Mouse (Mus musculus): ENCODE data around the gene Dntt.

Dntt gene

DNA sequence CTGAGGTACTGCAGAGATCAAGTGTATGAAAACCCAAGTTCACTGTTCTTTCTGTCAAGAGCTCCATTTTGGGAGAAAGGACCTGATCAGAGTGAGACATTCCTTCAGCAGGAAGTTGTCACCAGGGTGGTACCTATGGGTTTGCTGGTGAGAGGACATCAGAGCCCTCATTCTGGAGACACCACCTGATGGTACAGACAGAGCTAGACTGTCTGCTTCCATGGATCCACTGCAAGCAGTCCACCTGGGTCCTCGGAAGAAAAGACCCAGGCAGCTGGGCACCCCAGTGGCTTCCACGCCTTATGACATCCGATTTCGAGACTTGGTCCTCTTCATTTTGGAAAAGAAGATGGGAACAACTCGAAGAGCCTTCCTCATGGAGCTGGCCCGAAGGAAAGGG lies at the start of gene Dntt:
Dntt (plus strand) TSS at position 57 of the 400 bp plus-strand sequence.
- WGBS, result 86% methylated on average over 6 of the region's 6 CpGs

DNA sequence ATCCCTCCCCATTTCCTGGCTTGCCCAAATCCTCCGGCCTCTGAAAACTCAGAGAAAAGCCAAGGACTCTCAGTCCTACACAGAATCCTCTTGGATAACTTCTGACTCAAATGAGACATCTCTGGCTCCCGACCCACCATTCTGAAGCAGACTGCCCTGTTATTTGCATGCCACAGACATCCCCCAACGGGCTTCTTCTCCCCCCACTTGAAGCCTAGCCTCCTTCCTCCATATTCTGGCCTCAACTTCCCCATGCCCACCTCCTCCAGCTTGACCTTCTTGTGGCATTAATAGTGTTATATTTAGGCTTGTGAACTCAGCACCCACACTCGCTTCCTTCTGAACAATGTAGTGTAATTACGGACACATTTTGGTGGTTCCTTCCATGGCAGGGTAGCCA lies 48.4 kb upstream of the Dntt start:
- WGBS, result 79% methylated on average over 5 of the region's 5 CpGs

DNA sequence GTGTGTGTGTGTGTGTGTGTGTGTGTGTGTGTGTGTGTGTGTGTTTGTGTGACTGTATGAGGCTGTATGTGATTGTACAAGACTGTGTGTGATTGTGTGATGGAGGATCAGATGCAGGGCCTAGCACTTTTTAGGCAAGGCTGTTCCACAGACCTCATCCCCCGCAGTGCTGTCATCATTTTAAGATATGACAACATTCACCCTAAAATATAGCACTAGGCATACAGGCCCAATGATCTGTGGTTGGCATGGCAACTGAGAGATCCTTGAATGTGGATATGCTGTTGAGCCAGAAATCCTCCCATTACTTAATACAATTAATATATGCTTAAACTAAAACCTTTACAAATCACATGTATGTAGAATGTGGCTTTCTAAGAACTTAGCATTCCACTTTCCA lies 44.5 kb upstream of the Dntt start:
- WGBS, result 58% methylated on average over 1 of the region's 1 CpGs

DNA sequence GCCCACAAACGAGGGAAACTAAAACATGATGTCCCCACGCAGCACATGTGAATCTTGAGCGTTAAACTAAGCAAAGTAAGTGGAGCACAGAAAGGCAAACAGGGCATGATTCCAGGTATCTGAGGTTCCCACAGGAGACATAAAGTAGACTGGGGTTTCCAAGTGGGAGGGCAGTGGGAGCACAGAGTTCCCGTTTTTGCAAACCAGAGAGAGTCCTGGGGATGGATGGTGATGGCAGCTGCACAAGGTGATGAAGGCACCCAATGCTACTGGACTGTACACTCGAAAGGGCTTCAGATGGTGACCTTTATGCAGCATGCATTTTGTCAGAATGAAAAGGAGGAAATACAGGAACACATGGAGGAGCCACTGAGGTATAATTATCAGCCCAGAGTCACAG lies 40.2 kb upstream of the Dntt start:
- 51% methylated on average over 5 of the region's 5 CpGs for WGBS

- 64% methylated on average over 9 of the region's 9 CpGs for WGBS
These were observed 39.0 kb upstream of the Dntt start for GRCm38 (mm10) chr19:40989961-40990600.

- 81% methylated on average over 17 of the region's 17 CpGs for WGBS
These were observed 38.2 kb upstream of the Dntt start for GRCm38 (mm10) chr19:40990781-40991343.

GRCm38 (mm10) chr19:40991626-40992025 lies 37.4 kb upstream of the Dntt start:
- WGBS, result 49% methylated on average over 7 of the region's 7 CpGs

- 49% methylated on average over 11 of the region's 11 CpGs for WGBS
These were observed 37.0 kb upstream of the Dntt start for GRCm38 (mm10) chr19:40992096-40992495.

DNA sequence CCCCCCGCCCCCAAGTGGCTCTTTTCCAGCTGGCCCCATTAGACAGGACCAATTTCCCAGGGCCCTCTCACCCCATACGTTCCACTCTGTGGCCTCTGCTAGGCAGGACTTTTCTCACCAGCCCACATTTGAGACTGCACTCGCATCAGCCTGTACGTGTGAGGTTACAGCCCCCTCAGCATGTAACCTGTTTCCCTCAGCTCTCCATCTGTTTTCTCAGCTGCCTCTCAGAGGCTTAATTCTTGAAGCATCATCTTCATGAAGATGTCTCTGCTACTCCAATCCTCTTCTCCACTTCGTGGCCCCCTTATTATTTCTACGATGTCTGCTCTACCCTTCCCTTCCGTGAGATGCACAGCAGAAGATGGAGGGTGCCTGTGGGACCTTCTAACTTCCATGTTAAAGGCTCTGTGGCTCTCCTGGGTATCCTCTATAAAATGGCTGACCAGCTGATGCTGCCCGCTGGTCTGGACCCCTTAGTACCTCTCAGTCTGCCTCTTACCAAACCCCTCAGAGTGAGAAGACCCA lies 36.5 kb upstream of the Dntt start:
- WGBS, result 55% methylated on average over 8 of the region's 8 CpGs

DNA sequence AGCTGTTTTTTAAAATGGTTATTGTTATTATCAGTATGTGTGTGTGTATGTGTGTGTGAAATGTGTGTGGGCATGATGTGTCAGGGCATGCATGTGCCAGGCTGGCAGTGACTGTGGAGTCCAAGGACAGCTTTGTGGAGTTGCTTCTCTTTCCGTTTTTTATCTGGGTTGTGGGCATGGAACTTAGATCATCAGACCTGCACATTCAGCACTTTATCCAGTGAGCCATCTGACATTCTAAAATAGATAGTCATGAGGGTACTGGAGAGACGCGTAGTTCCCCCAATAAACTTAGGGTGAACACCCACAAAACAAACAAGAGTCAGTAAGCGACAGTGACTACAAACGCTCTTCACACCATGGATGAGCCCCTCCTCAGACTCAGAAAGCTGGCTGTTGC lies 35.7 kb upstream of the Dntt start:
- WGBS, result 69% methylated on average over 5 of the region's 5 CpGs

- 28% methylated on average over 8 of the region's 8 CpGs for WGBS
These were observed 35.0 kb upstream of the Dntt start, which contains the start of gene Blnk for GRCm38 (mm10) chr19:40994057-40994585. Gene Blnk, minus strand, starts transcription at chr19:40994535.

GRCm38 (mm10) chr19:40994911-40995310 lies 34.2 kb upstream of the Dntt start:
- WGBS, result 72% methylated on average over 7 of the region's 7 CpGs

DNA sequence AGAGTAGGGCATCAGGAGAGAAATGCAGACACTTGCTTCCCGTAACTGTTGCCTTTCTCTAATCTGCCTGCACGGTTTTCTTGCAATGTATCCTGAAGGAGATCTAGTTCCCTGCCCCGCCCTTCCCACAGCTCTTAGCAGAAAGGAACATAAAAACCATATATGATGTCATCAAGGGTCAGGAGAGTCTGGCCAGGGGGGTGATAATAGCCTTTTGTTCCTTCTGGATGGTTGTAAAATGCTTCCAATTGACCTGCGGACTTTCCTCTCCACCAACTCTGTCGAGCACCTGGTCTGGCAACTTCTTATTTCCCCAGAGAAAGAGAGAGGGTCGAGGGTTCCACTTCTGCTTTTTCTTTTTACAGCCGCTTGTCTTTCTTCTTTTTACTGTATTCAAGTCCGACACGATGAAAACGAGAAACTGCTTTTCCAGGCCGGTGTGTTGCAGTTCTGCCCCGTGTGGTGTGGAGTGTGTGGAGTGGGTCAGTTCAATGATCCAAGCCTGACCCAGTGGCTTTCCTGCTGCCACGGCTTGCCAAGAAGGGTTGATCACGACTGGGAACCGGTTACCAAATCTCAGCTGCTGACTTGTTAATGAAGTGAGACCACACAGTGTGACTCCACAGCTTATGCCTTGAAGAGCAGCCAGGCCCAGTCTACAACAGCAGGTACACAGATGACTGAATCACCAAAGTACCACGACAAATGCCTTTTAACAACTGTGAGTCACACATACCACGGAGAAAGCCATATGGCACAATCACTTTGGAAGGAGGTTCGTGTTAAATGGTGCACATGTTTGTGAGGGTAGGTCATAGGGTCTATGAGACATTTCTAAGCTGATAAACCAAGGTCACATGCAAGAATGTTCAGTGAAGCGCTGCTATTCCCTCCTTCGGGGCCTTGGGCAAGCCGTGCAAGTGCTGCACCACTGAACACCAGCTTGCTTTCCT lies 33.4 kb upstream of the Dntt start:
- WGBS, result 48% methylated on average over 21 of the region's 21 CpGs

- 94% methylated on average over 6 of the region's 6 CpGs for WGBS
These were observed 32.4 kb upstream of the Dntt start for GRCm38 (mm10) chr19:40996722-40997121.

GRCm38 (mm10) chr19:40998469-40999170 lies 30.5 kb upstream of the Dntt start:
- WGBS, result 59% methylated on average over 5 of the region's 5 CpGs

- 72% methylated on average over 3 of the region's 3 CpGs for WGBS
These were observed 29.5 kb upstream of the Dntt start for GRCm38 (mm10) chr19:40999569-40999968.

GRCm38 (mm10) chr19:41003694-41004315 lies 25.3 kb upstream of the Dntt start:
- 93% methylated on average over 3 of the region's 3 CpGs for WGBS

DNA sequence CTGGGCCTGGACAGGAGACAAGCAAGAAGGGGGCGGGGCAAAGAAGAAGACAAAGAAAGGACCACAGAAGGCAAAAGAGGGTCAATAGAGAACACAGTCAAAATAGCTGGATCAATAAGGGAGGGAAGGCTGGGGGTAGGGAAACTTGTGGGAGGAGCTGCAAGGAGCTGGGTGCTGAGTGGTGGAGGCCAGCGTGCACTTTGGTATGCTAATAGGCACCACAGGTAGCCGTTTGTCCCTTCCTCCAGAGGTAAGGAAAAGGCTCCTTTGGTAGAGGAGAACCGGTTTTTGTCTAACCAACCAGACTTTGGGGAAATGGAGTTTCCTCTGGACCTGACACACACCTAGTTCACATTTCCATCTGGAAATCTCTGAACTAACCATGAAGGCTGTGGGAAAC lies 22.5 kb upstream of the Dntt start:
- 61% methylated on average over 4 of the region's 4 CpGs for WGBS

- WGBS, result 46% methylated on average over 6 of the region's 6 CpGs
These were observed 21.7 kb upstream of the Dntt start for GRCm38 (mm10) chr19:41007326-41007725.

DNA sequence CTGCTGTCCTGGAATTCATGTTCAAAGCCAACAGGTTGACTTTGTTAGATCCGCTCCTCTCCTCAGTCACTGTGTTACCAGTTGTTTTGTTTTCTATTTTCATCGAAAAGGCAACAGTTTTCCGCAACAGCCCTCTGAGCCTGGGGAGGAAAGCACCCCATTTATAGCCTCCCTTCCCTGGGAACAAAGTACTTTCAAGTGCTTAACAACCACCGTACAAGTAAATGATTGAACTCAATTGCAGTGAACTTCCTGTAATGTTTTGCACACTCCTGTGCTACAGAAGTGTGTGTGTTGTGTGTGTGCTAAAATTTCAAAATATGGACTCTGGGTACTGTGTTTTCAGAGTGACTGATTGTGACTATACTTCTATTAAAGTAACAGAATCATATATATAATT lies 21.3 kb upstream of the Dntt start:
- 78% methylated on average over 4 of the region's 4 CpGs for WGBS
